9 mouse cellular contexts compared by ENCODE assay signal in the genomic region with DNA sequence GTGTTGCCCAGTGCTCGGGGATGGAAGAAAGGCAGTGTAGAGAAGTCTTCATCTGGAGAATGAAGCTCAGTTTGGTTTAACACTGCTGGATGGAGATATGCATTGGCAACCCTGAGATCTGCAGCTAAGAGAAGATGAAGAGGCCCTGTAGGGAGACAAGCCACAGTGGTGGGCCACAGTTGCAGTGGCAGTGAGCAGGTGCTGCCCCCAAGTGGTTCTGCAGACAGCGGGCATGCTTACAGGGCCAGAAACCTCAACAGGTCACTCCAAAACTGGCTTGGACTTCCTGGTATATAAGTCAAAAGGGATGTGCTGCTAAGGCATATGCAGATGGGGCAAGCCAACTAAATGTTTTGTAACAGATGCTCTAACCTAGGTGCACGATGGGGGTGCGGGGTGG. TPM values are rescaled to one million over a fixed set of nuclear protein-coding genes. Genes with fewer than 3 reads are reported as not detected.
A peak's percentile ranks its signal among the peaks of the same experiment; 100 is the strongest.
DNase-seq lines count a peak whose midpoint lies in the region; ATAC-seq and TF ChIP-seq lines count a peak whose summit lies in the region.
"Had no signal": no experiment of that assay in that cellular context is flagged by ENCODE, and none has a peak within 500 bp of the region (broad histone marks: within the 10 kb centered on the region; RNA-seq: fewer than 3 reads in every experiment).

No protein-coding gene starts in this region.

- peak; percentile 56 for DNase-seq in right cerebral cortex, adult 18-20 months
- no peak for DNase-seq in right cerebral cortex, postnatal 25 days
- peak; percentile 85 to 86 for DNase-seq in cerebellum, postnatal 10 days
- peak; percentile 62 for DNase-seq in gastrocnemius, postnatal 10 days
- peak; percentile 65 for DNase-seq in lung, embryonic 14.5 days
- peak; percentile 17 for DNase-seq in ovary, postnatal 10 days (ENCODE audit: low spot score)
- peak; percentile 70 for DNase-seq in thymus, postnatal 25 days

- H3K27ac ChIP-seq in intestine, embryonic 16.5 days (ENCODE audit: low read length), result no peak overlapping the region
- no peak overlapping the region for H3K27ac ChIP-seq in lung, embryonic 14.5 days (ENCODE audit: low read depth)

- ATAC-seq in intestine, embryonic 16.5 days, result peak; percentile 58
- ATAC-seq in lung, embryonic 14.5 days (ENCODE audit: insufficient read depth), result peak; percentile 56

- H3K4me1 ChIP-seq in intestine, embryonic 16.5 days (ENCODE audit: control insufficient read depth, insufficient read depth, low read length), result no peaks in the 10 kb centered on the region
- H3K4me1 ChIP-seq in lung, embryonic 14.5 days (ENCODE audit: insufficient read depth), result no peaks in the 10 kb centered on the region

- no peaks in the 10 kb centered on the region for H3K27me3 ChIP-seq in intestine, embryonic 16.5 days (replicated peaks; ENCODE audit: control insufficient read depth, insufficient read depth, low read length)
- H3K27me3 ChIP-seq in lung, embryonic 14.5 days (ENCODE audit: insufficient read depth, low read length), result no peaks in the 10 kb centered on the region

- H3K4me3 ChIP-seq in intestine, embryonic 16.5 days (ENCODE audit: low read length), result no peak overlapping the region
- no peak overlapping the region for H3K4me3 ChIP-seq in lung, embryonic 14.5 days (ENCODE audit: low read depth, low read length)

- no peaks in the 10 kb centered on the region for H3K36me3 ChIP-seq in intestine, embryonic 16.5 days (ENCODE audit: control insufficient read depth, insufficient read depth, low read length)
- H3K36me3 ChIP-seq in lung, embryonic 14.5 days (ENCODE audit: insufficient read depth), result no peaks in the 10 kb centered on the region

- H3K4me2 ChIP-seq in intestine, embryonic 16.5 days (ENCODE audit: low read depth, low read length), result no peak overlapping the region
- no peak overlapping the region for H3K4me2 ChIP-seq in lung, embryonic 14.5 days

- H3K9me3 ChIP-seq in intestine, embryonic 16.5 days (ENCODE audit: control insufficient read depth, low read length), result no peaks in the 10 kb centered on the region
- no peaks in the 10 kb centered on the region for H3K9me3 ChIP-seq in lung, embryonic 14.5 days (ENCODE audit: low read depth, low read length)

- WGBS in intestine, embryonic 16.5 days, result 60% methylated on average over 4 of the region's 4 CpGs
- 56% methylated on average over 4 of the region's 4 CpGs for WGBS in lung, embryonic 14.5 days

- no peak overlapping the region for H3K9ac ChIP-seq in intestine, embryonic 16.5 days (ENCODE audit: low read depth, low read length)
- no peak overlapping the region for H3K9ac ChIP-seq in lung, embryonic 14.5 days

- TF ChIP-seq CTCF in lung, embryonic 14.5 days (IDR thresholded peaks at IDR 0.05; ENCODE audit: low read depth), result peak; percentile 79

RNA-seq across cellular contexts. Expression of a gene that starts 30.3 kb away (rescaled TPM):
- not detected for total RNA-seq in gastrocnemius, postnatal 10 days (2021)
- 0.46 and 1.1 TPM in 2 replicates for polyA plus RNA-seq in intestine, embryonic 16.5 days (2015; fragmentation: Nextera tagmentation; extraction: Ambion mirVana)
- polyA plus RNA-seq in lung, embryonic 14.5 days (2014; fragmentation: Nextera tagmentation; extraction: Ambion mirVana), result not detected in 2 replicates
- total RNA-seq: left cerebral cortex, postnatal 36 days had no signal
